Mouse (Mus musculus) layer of hippocampus, postnatal 10 days (tissue): ENCODE measurements around the gene Gpr107. TPM values are rescaled to one million over a fixed set of nuclear protein-coding genes. Genes with fewer than 3 reads are reported as not detected.

Experiments used
- total RNA-seq, 2 experiments: library from RNA; stranded (reverse); gene quantifications; 2 replicates each; pipeline ENCODE4 v1.2.3; 2021

Gpr107 gene
- total RNA-seq, 2 experiments from 2014 or later = 50.7 to 54.5 TPM

Other genes with a start within 250 kb of the Gpr107 start
- gene Ptges, start 222.5 kb upstream of the Gpr107 start, total RNA-seq = 1 to 10 TPM; 5.7 to 6.6 TPM
- 10 to 100 TPM; 33.3 to 35.2 TPM for gene Tor1b, start 199.4 kb upstream of the Gpr107 start, total RNA-seq
- 10 to 100 TPM; 44.4 to 52.8 TPM for gene Tor1a, start 184.4 kb upstream of the Gpr107 start, total RNA-seq
- gene BC005624, start 170.1 kb upstream of the Gpr107 start, total RNA-seq = 10 to 100 TPM; 49.0 to 52.0 TPM
- gene Usp20, start 170.0 kb upstream of the Gpr107 start, total RNA-seq = 10 to 100 TPM; 73.6 to 74.9 TPM
- gene Fnbp1, start 10.3 kb upstream of the Gpr107 start, total RNA-seq = 10 to 100 TPM; 90.2 to 99.0 TPM
- gene Ncs1, start 93.5 kb downstream of the Gpr107 start, total RNA-seq = 100 to 1,000 TPM; 149 to 150 TPM
- under 1 TPM; 0.27 to 0.56 TPM for gene Hmcn2, start 162.1 kb downstream of the Gpr107 start, total RNA-seq